Mouse (Mus musculus) limb, embryonic 13.5 days (tissue): Measurements from ENCODE around the gene Mrpl45. TPM values are rescaled to one million over a fixed set of nuclear protein-coding genes. Genes with fewer than 3 reads are reported as not detected.
"Not testable (repeated sequence)": the region's sequence is repeated elsewhere in the genome, so short reads cannot be mapped to it uniquely, and the experiment has no call there.

ENCODE experiments used
- ATAC-seq: fragments of 200-750 bp; cut with Nextera tagmentation; 2 replicates; pipeline ENCODE4 v1.8.0; 2017; ENCODE audit warnings: low read depth, moderate number of reproducible peaks, moderate TSS enrichment; ENCODE audit not compliant: low FRiP score
- H3K27ac ChIP-seq: fragments of 300-500 bp; sonication (generic); 2 replicates; pipeline ENCODE4 v1.5.1; 2015; ENCODE audit warnings: inconsistent platforms, mild to moderate bottlenecking, moderate library complexity
- H3K27me3 ChIP-seq: fragments of 300-500 bp; sonication (generic); 2 replicates; pipeline ENCODE4 v1.6.1; 2015; ENCODE audit warnings: mild to moderate bottlenecking, inconsistent platforms
- H3K36me3 ChIP-seq: fragments of 300-500 bp; sonication (generic); 2 replicates; pipeline ENCODE4 v1.6.1; 2015; ENCODE audit warnings: inconsistent platforms, mild to moderate bottlenecking, moderate library complexity
- H3K4me1 ChIP-seq: fragments of 300-500 bp; sonication (generic); 2 replicates; pipeline ENCODE4 v1.6.1; 2015; ENCODE audit warnings: inconsistent platforms
- H3K4me2 ChIP-seq: fragments of 300-500 bp; sonication (generic); replicated peaks from 2 replicates; pipeline ENCODE4 v1.6.1; 2015; ENCODE audit warnings: inconsistent platforms, mild to moderate bottlenecking, moderate library complexity
- H3K4me3 ChIP-seq: fragments of 300-500 bp; sonication (generic); 2 replicates; pipeline ENCODE4 v1.5.1; 2015; ENCODE audit warnings: moderate library complexity, mild to moderate bottlenecking, inconsistent platforms
- H3K9ac ChIP-seq: fragments of 300-500 bp; sonication (generic); 2 replicates; pipeline ENCODE4 v1.6.1; 2015; ENCODE audit warnings: mild to moderate bottlenecking, inconsistent platforms
- H3K9me3 ChIP-seq: fragments of 300-500 bp; sonication (generic); 2 replicates; pipeline ENCODE4 v1.6.1; 2016; ENCODE audit warnings: inconsistent platforms
- WGBS: fragments of 180-500 bp; shearing (Covaris S2); methylation state at CpG from one replicate; pipeline ENCODE4 v1.1.7; 2015; 5-methylcytosine and 5-hydroxymethylcytosine counted together
- polyA plus RNA-seq: library from polyadenylated mRNA; unstranded; fragments of >200 nt; fragmentation: Nextera tagmentation; extraction: Ambion mirVana; gene quantifications from 2 replicates; pipeline ENCODE4 v1.2.1, GENCODE M21; 2015

Gene Mrpl45
- polyA plus RNA-seq, 1 experiment from 2014 or later = 45.8 TPM

DNA sequence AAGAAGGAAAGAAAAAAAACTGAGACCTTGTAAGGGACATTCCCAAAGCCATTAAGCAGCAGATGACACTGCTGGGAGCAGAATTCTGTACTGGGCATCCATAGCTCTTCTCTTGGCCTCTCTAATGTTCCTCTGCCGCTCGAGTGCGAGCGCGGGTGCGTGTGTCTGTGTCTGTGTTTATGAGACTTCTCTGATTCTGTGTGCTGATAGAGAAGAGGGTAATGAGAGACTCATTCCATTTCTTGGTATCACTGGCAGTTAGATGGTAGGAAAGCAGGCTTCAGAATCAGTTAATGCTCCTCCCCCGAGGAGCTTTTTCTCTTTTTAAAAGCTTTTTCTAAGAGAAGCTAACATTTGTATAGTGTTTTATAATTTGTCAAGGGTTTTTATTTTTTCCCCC lies 39.7 kb downstream of the Mrpl45 start:
- Histone ChIP-seq H3K9me3 (no peaks in the 10 kb centered on the region), H3K4me3 (no peak overlapping the region), H3K27me3 (no peaks in the 10 kb centered on the region), H3K4me1 (peaks cover 8% of the 10 kb centered on the region), H3K27ac (no peak overlapping the region), H3K9ac (no peak overlapping the region), H3K36me3 (no peaks in the 10 kb centered on the region), H3K4me2 (no peak overlapping the region)
- no peak for ATAC-seq
- WGBS = 84% methylated on average over 7 of the region's 7 CpGs

- not testable (repeated sequence) for H3K9ac ChIP-seq, H3K9me3 ChIP-seq, H3K27ac ChIP-seq, H3K4me3 ChIP-seq, H3K27me3 ChIP-seq, ATAC-seq, H3K4me2 ChIP-seq, H3K4me1 ChIP-seq, H3K36me3 ChIP-seq
- 17% methylated on average over 6 of the region's 6 CpGs for WGBS
Observed at GRCm38 (mm10) chr11:97357663-97358062, 42.1 kb downstream of the Mrpl45 start.

DNA sequence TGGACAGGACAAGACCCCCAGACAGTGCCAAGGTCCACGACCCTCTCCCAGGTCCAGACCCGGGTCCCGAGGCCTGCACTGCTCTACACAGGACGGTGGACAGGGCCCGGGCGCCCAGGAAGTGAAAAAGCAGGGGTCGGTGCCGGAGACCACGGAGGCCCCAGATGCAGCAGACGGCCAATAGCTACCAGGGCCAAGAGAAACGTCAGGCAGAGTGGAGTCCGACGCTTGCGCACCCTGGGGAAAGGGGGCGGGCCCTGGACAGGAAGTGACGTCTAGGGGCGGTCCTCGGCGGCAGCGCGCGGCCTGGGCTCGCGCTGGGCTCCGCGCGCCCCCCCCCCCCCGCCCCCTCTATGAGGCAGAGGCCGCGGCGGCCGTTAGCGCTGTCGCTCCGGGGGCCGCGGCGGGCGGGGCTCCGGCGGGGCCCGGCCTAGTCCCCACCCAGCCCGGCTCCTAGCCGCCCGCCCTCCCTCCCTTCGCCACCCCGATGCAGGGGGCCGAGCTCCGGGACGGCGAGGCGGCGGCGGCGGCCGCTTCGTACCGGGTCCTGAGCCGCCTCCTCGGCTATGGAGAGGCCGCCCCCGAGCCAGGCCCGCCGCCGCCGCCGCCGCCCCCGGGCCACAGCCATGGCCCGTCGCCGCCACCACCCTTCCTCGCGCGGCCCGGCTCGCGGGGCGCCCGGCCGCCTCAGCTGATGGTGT lies 46.6 kb downstream of the Mrpl45 start, which contains the start of gene Socs7:
Socs7 (plus strand) TSS at position 604 of the 701 bp plus-strand sequence.
- peak; percentile 97 for ATAC-seq
- Histone ChIP-seq H3K27me3 (no peaks in the 10 kb centered on the region), H3K9me3 (no peaks in the 10 kb centered on the region), H3K36me3 (no peaks in the 10 kb centered on the region), H3K4me3 (peak within 1 kb of the TSS; percentile 98), H3K4me1 (peaks cover 30% of the 10 kb centered on the region), H3K4me2 (peak within 1 kb of the TSS; percentile 82), H3K27ac (peak within 1 kb of the TSS; percentile 76), H3K9ac (peak within 1 kb of the TSS; percentile 99)
- 2% methylated on average over 30 of the region's 81 CpGs for WGBS

DNA sequence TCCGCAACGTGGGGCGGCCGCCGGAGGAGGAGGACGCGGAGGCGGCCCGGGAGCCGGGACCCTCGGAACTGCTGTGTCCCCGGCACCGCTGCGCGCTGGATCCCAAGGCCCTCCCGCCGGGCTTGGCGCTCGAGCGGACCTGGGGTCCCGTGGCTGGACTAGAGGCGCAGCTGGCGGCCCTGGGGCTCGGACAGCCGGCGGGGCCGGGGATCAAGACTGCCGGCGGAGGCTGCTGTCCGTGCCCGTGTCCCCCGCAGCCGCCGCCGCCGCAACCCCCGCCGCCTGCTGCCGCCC lies 47.1 kb downstream of the Mrpl45 start:
- peak overlapping the region; percentile 99 for H3K9ac ChIP-seq
- H3K27ac ChIP-seq = peak overlapping the region; percentile 76
- peak overlapping the region; percentile 98 for H3K4me3 ChIP-seq
- H3K27me3 ChIP-seq = no peaks in the 10 kb centered on the region
- ATAC-seq = peak; percentile 28
- peak overlapping the region; percentile 82 for H3K4me2 ChIP-seq
- no peaks in the 10 kb centered on the region for H3K9me3 ChIP-seq
- H3K4me1 ChIP-seq = peaks cover 30% of the 10 kb centered on the region
- H3K36me3 ChIP-seq = no peaks in the 10 kb centered on the region
- WGBS = under 1% methylated on average over 21 of the region's 39 CpGs

GRCm38 (mm10) chr11:97362943-97363643 lies 47.6 kb downstream of the Mrpl45 start:
- peak overlapping the region; percentile 98 for H3K4me3 ChIP-seq
- H3K27ac ChIP-seq = peak overlapping the region; percentile 76
- H3K9me3 ChIP-seq = no peaks in the 10 kb centered on the region
- H3K4me1 ChIP-seq = peaks cover 30% of the 10 kb centered on the region
- H3K36me3 ChIP-seq = no peaks in the 10 kb centered on the region
- peak overlapping the region; percentile 82 for H3K4me2 ChIP-seq
- H3K27me3 ChIP-seq = no peaks in the 10 kb centered on the region
- WGBS = 0% methylated on average over 46 of the region's 49 CpGs
- peak overlapping the region; percentile 99 for H3K9ac ChIP-seq
- peak; percentile 21; the same call in 1 of the 2 replicates for ATAC-seq

GRCm38 (mm10) chr11:97363644-97363995 lies 48.1 kb downstream of the Mrpl45 start:
- Histone ChIP-seq H3K27ac (no peak overlapping the region), H3K27me3 (no peaks in the 10 kb centered on the region), H3K4me2 (peak overlapping the region; percentile 82), H3K4me1 (peaks cover 30% of the 10 kb centered on the region), H3K4me3 (peak overlapping the region; percentile 98), H3K9me3 (no peaks in the 10 kb centered on the region), H3K9ac (peak overlapping the region; percentile 99), H3K36me3 (peaks cover 2% of the 10 kb centered on the region)
- no peak for ATAC-seq
- under 1% methylated on average over 7 of the region's 7 CpGs for WGBS

DNA sequence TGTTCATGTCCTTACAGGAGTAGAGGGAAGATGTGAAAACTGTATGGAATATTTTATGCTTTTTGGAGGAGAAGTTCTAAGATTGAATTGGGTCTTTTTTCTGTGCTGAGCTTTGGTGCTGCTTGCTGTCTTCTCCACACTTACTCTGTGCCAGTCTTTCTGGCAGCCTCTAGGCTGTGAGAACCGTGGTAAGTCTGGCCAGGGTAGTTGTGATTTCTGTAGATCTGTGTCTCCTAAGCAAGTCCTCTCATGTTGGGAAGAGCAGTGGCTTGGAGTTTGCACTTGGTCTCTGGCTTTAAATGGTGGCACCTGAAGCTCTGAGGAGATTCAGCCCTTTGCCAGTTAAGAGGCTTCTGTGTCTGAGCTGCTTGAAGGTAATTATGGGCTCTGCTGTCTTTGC lies 50.0 kb downstream of the Mrpl45 start:
- no peak for ATAC-seq
- H3K36me3 ChIP-seq = peaks cover 3% of the 10 kb centered on the region
- H3K4me1 ChIP-seq = peaks cover 34% of the 10 kb centered on the region
- WGBS = 67% methylated on average over 1 of the region's 1 CpGs
- H3K27ac ChIP-seq = no peak overlapping the region
- no peaks in the 10 kb centered on the region for H3K27me3 ChIP-seq
- H3K9me3 ChIP-seq = no peaks in the 10 kb centered on the region
- H3K9ac ChIP-seq = peak overlapping the region; percentile 99
- H3K4me3 ChIP-seq = peak overlapping the region; percentile 98; the same call in 1 of the 2 replicates
- peak overlapping the region; percentile 82 for H3K4me2 ChIP-seq

DNA sequence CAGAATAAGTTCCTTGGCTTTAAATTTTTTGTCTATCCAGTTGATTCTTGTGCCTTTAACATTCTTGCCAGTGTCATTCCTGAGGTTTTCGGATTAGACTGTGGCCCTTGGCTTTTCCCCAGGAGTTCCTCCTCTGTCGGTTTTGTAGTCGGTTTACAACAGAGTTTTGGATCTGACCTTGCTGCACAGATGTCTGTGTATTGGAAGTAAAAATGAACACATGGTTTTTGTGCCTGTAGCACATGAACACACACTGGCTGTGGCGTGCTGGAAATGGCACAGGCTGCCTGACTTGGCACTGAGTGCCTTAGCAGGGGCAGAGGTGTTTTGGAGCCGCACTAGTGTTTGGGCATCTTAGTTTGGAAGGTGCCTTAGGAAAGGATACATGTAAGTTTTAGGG lies 53.0 kb downstream of the Mrpl45 start:
- no peak overlapping the region for H3K4me2 ChIP-seq
- no peaks in the 10 kb centered on the region for H3K27me3 ChIP-seq
- H3K9ac ChIP-seq = no peak overlapping the region
- peaks cover 10% of the 10 kb centered on the region for H3K36me3 ChIP-seq
- H3K27ac ChIP-seq = no peak overlapping the region
- 88% methylated on average over 5 of the region's 5 CpGs for WGBS
- ATAC-seq = no peak
- H3K9me3 ChIP-seq = no peaks in the 10 kb centered on the region
- H3K4me1 ChIP-seq = peaks cover 34% of the 10 kb centered on the region
- H3K4me3 ChIP-seq = no peak overlapping the region

- H3K9me3 ChIP-seq = no peaks in the 10 kb centered on the region
- no peak overlapping the region for H3K9ac ChIP-seq
- peaks cover 14% of the 10 kb centered on the region for H3K4me1 ChIP-seq
- 0 out of 2 replicates have a peak overlapping the region, but pooled peaks have one; percentile 39 for H3K27ac ChIP-seq
- H3K4me3 ChIP-seq = no peak overlapping the region
- no peak for ATAC-seq
- no peak overlapping the region for H3K4me2 ChIP-seq
- WGBS = 63% methylated on average over 7 of the region's 7 CpGs
- peaks cover 24% of the 10 kb centered on the region for H3K36me3 ChIP-seq
- H3K27me3 ChIP-seq = no peaks in the 10 kb centered on the region
Observed at GRCm38 (mm10) chr11:97370329-97371091, 55.0 kb downstream of the Mrpl45 start.

DNA sequence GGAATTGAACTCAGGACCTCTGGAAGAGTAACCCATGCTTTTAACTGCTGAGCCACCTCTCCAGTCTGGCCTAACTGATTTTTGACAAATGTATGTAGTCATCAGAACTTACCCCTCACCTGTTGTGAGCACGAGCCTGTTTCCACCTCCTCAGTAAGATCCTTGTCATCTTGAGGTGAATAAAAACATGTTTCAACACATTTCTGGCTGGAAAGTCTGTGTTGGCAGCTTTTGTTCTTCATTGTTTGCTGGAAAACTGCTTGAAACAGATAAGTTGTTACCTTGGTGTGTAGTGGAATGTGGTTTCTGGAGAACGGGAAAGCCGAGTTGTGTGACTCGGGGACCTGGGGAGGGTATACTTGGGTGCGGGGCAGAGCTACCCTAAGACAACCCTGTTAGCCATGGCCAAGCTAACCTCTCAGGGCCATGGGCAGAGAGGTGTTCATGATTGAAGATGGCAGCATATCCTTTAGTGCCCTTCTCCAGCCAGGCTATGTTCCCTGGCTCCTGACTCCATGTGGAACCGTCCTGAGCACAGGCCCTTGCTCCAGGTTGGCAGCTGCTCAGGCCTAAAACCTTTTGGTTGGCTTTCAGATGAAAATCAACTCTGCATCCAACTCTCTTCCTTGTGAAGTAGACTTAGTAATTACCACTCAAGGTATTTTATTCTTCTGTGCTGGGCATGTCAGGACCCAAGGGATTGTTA lies 56.8 kb downstream of the Mrpl45 start:
- Histone ChIP-seq H3K9me3 (no peaks in the 10 kb centered on the region), H3K4me3 (no peak overlapping the region), H3K4me1 (0 out of 2 replicates have a peak, but pooled peaks cover 11% of the 10 kb centered on the region), H3K9ac (no peak overlapping the region), H3K27ac (peak overlapping the region; percentile 39; the same call in 1 of the 2 replicates), H3K36me3 (peaks cover 41% of the 10 kb centered on the region), H3K27me3 (no peaks in the 10 kb centered on the region), H3K4me2 (no peak overlapping the region)
- no peak for ATAC-seq
- WGBS = 87% methylated on average over 6 of the region's 6 CpGs

- 68% methylated on average over 2 of the region's 2 CpGs for WGBS
Observed at GRCm38 (mm10) chr11:97373402-97373801, 57.9 kb downstream of the Mrpl45 start.

More at GRCm38 (mm10) chr11:97373402-97373801, 57.9 kb downstream of the Mrpl45 start:
- Histone ChIP-seq H3K4me3 (no peak overlapping the region), H3K36me3 (peaks cover 52% of the 10 kb centered on the region), H3K27ac (no peak overlapping the region), H3K4me2 (no peak overlapping the region), H3K9ac (no peak overlapping the region), H3K9me3 (no peaks in the 10 kb centered on the region), H3K4me1 (0 out of 2 replicates have a peak, but pooled peaks cover 11% of the 10 kb centered on the region), H3K27me3 (no peaks in the 10 kb centered on the region)
- no peak for ATAC-seq
